Mouse (Mus musculus) macrophage (primary cell): ENCODE measurements around the gene Cog6. TPM values are rescaled to one million over a fixed set of nuclear protein-coding genes. Genes with fewer than 3 reads are reported as not detected.

Source experiments
- H3K27ac ChIP-seq: fragments of 350-480 bp; formaldehyde crosslinking; 2 replicates; pipeline ENCODE4 v1.9.0; 2021
- H3K36me3 ChIP-seq: fragments of 350-480 bp; formaldehyde crosslinking; 2 replicates; pipeline ENCODE4 v1.9.0; 2021; ENCODE audit errors: inconsistent target
- H3K4me3 ChIP-seq: fragments of 350-480 bp; formaldehyde crosslinking; 2 replicates; pipeline ENCODE4 v1.9.0; 2021; ENCODE audit errors: inconsistent target
- H3K79me2 ChIP-seq: fragments of 350-480 bp; formaldehyde crosslinking; 2 replicates; pipeline ENCODE4 v1.9.0; 2021; ENCODE audit errors: inconsistent target
- WGBS: methylation state at CpG from one replicate; pipeline ENCODE4 v1.1.7; 2026; ENCODE audit warnings: inconsistent platforms; ENCODE audit not compliant: missing documents; 5-methylcytosine and 5-hydroxymethylcytosine counted together
- polyA plus RNA-seq: library from polyadenylated mRNA; stranded (reverse); fragments of 250-400 nt; gene quantifications from 3 replicates; pipeline ENCODE4 v1.2.4, GENCODE M21; 2018; ENCODE audit warnings: inconsistent platforms

The Cog6 gene
- polyA plus RNA-seq, 1 experiment from 2014 or later, result 18.0 TPM

GRCm38 (mm10) chr3:52961661-52962060, 55.4 kb downstream of the Cog6 start:
- Histone ChIP-seq H3K79me2 (no peaks in the 10 kb centered on the region), H3K4me3 (no peak overlapping the region), H3K27ac (no peak overlapping the region), H3K36me3 (no peaks in the 10 kb centered on the region)
- 81% methylated on average over 3 of the region's 3 CpGs for WGBS

GRCm38 (mm10) chr3:52960951-52961350, 56.1 kb downstream of the Cog6 start:
- no peaks in the 10 kb centered on the region for H3K79me2 ChIP-seq
- WGBS, result 94% methylated on average over 12 of the region's 13 CpGs
- no peaks in the 10 kb centered on the region for H3K36me3 ChIP-seq
- no peak overlapping the region for H3K27ac ChIP-seq
- no peak overlapping the region for H3K4me3 ChIP-seq

- Histone ChIP-seq H3K4me3 (no peak overlapping the region), H3K79me2 (no peaks in the 10 kb centered on the region), H3K27ac (no peak overlapping the region), H3K36me3 (no peaks in the 10 kb centered on the region)
- 92% methylated on average over 10 of the region's 10 CpGs for WGBS
These were observed 58.5 kb downstream of the Cog6 start for GRCm38 (mm10) chr3:52958444-52959120.

- H3K36me3 ChIP-seq, result no peaks in the 10 kb centered on the region
- no peak overlapping the region for H3K27ac ChIP-seq
- H3K79me2 ChIP-seq, result no peaks in the 10 kb centered on the region
- 81% methylated on average over 7 of the region's 7 CpGs for WGBS
- H3K4me3 ChIP-seq, result no peak overlapping the region
These were observed 59.2 kb downstream of the Cog6 start for GRCm38 (mm10) chr3:52957861-52958260.

GRCm38 (mm10) chr3:52956236-52956635, 60.8 kb downstream of the Cog6 start:
- 53% methylated on average over 11 of the region's 11 CpGs for WGBS
- Histone ChIP-seq H3K4me3 (no peak overlapping the region), H3K27ac (no peak overlapping the region), H3K36me3 (no peaks in the 10 kb centered on the region), H3K79me2 (no peaks in the 10 kb centered on the region)

GRCm38 (mm10) chr3:52955481-52956019, 61.5 kb downstream of the Cog6 start:
- no peaks in the 10 kb centered on the region for H3K36me3 ChIP-seq
- H3K79me2 ChIP-seq, result no peaks in the 10 kb centered on the region
- H3K27ac ChIP-seq, result no peak overlapping the region
- no peak overlapping the region for H3K4me3 ChIP-seq
- WGBS, result 11% methylated on average over 10 of the region's 10 CpGs

- no peaks in the 10 kb centered on the region for H3K36me3 ChIP-seq
- 20% methylated on average over 9 of the region's 9 CpGs for WGBS
- H3K27ac ChIP-seq, result no peak overlapping the region
- H3K79me2 ChIP-seq, result no peaks in the 10 kb centered on the region
- H3K4me3 ChIP-seq, result no peak overlapping the region
These were observed 62.4 kb downstream of the Cog6 start for GRCm38 (mm10) chr3:52954656-52955055.

GRCm38 (mm10) chr3:52953831-52954230, 63.2 kb downstream of the Cog6 start:
- no peak overlapping the region for H3K4me3 ChIP-seq
- H3K27ac ChIP-seq, result no peak overlapping the region
- H3K79me2 ChIP-seq, result no peaks in the 10 kb centered on the region
- H3K36me3 ChIP-seq, result no peaks in the 10 kb centered on the region
- 94% methylated on average over 1 of the region's 1 CpGs for WGBS

- 96% methylated on average over 5 of the region's 5 CpGs for WGBS
- Histone ChIP-seq H3K79me2 (no peaks in the 10 kb centered on the region), H3K36me3 (no peaks in the 10 kb centered on the region), H3K4me3 (no peak overlapping the region), H3K27ac (no peak overlapping the region)
These were observed 68.2 kb downstream of the Cog6 start for GRCm38 (mm10) chr3:52948824-52949223.

GRCm38 (mm10) chr3:52947444-52947843, 69.6 kb downstream of the Cog6 start:
- 87% methylated on average over 5 of the region's 5 CpGs for WGBS
- Histone ChIP-seq H3K4me3 (no peak overlapping the region), H3K36me3 (no peaks in the 10 kb centered on the region), H3K79me2 (no peaks in the 10 kb centered on the region), H3K27ac (no peak overlapping the region)

- no peaks in the 10 kb centered on the region for H3K79me2 ChIP-seq
- no peaks in the 10 kb centered on the region for H3K36me3 ChIP-seq
- no peak overlapping the region for H3K27ac ChIP-seq
- WGBS, result 58% methylated on average over 10 of the region's 10 CpGs
- no peak overlapping the region for H3K4me3 ChIP-seq
These were observed 76.1 kb downstream of the Cog6 start for GRCm38 (mm10) chr3:52940832-52941468.

- Histone ChIP-seq H3K4me3 (no peak overlapping the region), H3K79me2 (no peaks in the 10 kb centered on the region), H3K27ac (no peak overlapping the region), H3K36me3 (no peaks in the 10 kb centered on the region)
- WGBS, result 82% methylated on average over 3 of the region's 5 CpGs
These were observed 78.6 kb downstream of the Cog6 start for GRCm38 (mm10) chr3:52938398-52938797.

- 85% methylated on average over 6 of the region's 6 CpGs for WGBS
- Histone ChIP-seq H3K79me2 (no peaks in the 10 kb centered on the region), H3K27ac (no peak overlapping the region), H3K4me3 (no peak overlapping the region), H3K36me3 (no peaks in the 10 kb centered on the region)
These were observed 79.2 kb downstream of the Cog6 start for GRCm38 (mm10) chr3:52937739-52938306.

GRCm38 (mm10) chr3:52931956-52932355, 85.1 kb downstream of the Cog6 start:
- Histone ChIP-seq H3K27ac (no peak overlapping the region), H3K4me3 (no peak overlapping the region), H3K79me2 (no peaks in the 10 kb centered on the region), H3K36me3 (no peaks in the 10 kb centered on the region)
- 88% methylated on average over 2 of the region's 2 CpGs for WGBS
